Mouse (Mus musculus): Measurements from ENCODE around the gene Hes1.

DNA sequence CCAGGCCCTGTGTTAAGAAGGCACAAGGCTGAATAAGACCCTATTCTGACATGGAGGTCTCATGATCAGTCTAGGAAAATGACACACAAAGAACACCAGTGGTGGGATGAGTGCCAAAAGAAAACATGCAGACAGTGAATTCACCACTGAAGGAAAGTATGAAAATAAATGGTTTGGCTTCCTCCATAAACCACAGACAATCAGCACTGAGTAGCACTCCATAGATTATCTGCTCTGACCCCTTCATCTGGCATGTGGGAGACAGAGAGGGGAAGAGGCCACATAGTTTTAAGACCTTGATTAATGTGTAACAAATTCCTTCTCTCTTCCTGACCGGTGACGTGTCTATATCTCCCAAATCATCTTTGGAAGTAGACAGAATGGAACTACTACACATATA is 47.4 kb downstream of the Hes1 start:
- no peak for TF ChIP-seq CTCF (IDR thresholded peaks at IDR 0.05; ENCODE audit: extremely low read depth, insufficient read length, insufficient replicate concordance, low read depth, low read length)
- no peak for TF ChIP-seq POLR2A (IDR thresholded peaks at IDR 0.05; ENCODE audit: low read depth, low read length)

All from small intestine, adult 2 months (tissue).